In the genomic region with DNA sequence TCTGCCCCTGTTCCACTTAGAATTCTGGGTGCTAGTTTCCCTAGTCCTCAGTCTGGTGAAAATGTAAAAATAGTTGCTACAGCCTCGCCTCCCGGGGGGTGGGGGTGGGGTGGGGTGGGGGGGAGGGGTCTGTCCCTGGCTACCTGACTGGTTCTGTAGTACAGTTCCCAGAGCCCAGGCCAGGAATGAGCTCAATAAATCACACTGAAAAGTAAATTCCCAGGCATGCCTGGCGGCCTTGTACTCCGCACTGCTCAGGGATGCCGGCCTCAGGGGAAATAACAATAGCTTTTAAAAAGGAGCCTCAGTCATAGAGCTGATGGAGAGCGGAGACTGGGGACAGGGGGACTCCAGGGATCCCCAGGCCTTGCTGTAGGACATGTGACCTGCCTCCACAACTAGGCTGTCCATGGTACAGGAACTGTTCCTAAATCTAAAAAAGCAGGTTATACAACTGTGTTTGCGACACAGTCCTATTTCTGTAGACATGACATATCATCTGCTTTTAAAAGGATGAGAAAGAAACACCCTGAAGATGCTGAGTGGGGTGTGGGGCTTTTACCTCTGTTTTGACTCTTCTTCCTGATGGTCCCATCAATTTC, we compare ENCODE assay signal across 13 mouse cellular contexts. TPM values are rescaled to one million over a fixed set of nuclear protein-coding genes. Genes with fewer than 3 reads are reported as not detected.
DNase-seq lines count a peak whose midpoint lies in the region; ATAC-seq and TF ChIP-seq lines count a peak whose summit lies in the region.
"Had no signal": no experiment of that assay in that cellular context is flagged by ENCODE, and none has a peak within 500 bp of the region (broad histone marks: within the 10 kb centered on the region; RNA-seq: fewer than 3 reads in every experiment).

No protein-coding gene starts in this region.

- H3K27ac ChIP-seq in layer of hippocampus, adult 2 months: peak overlapping the region; percentile 73; the same call in 1 of the 2 replicates
- no peak overlapping the region for H3K27ac ChIP-seq in intestine, embryonic 16.5 days (ENCODE audit: low read length)
- H3K27ac ChIP-seq: liver, embryonic 15.5 days had no signal

- peak; percentile 82 for ATAC-seq in frontal cortex, adult (ENCODE audit: low TSS enrichment)
- peak; percentile 78 for ATAC-seq in intestine, embryonic 16.5 days
- ATAC-seq in activated CD4-positive, CD25-positive, alpha-beta regulatory T cell, adult 4 months: no peak

- no peak overlapping the region for H3K9ac ChIP-seq in intestine, embryonic 16.5 days (ENCODE audit: low read depth, low read length)
- H3K9ac ChIP-seq: liver, embryonic 15.5 days had no signal

- no peak overlapping the region for H3K4me2 ChIP-seq in intestine, embryonic 16.5 days (ENCODE audit: low read depth, low read length)
- H3K4me2 ChIP-seq: heart, embryonic 11.5 days; liver, embryonic 15.5 days had no signal

- H3K4me3 ChIP-seq in layer of hippocampus, adult 2 months: no peak overlapping the region
- H3K4me3 ChIP-seq in intestine, embryonic 16.5 days (ENCODE audit: low read length): no peak overlapping the region
- H3K4me3 ChIP-seq: liver, embryonic 15.5 days; myocyte had no signal

- H3K36me3 ChIP-seq in intestine, embryonic 16.5 days (ENCODE audit: control insufficient read depth, insufficient read depth, low read length): no peaks in the 10 kb centered on the region
- H3K36me3 ChIP-seq: liver, embryonic 15.5 days had no signal

- no peak for TF ChIP-seq CTCF in layer of hippocampus, adult 2 months (conservative IDR thresholded peaks at IDR 0.05)

- no peak for DNase-seq in frontal cortex, postnatal 14 days (ENCODE audit: low spot score in 2 of 2)
- DNase-seq in layer of hippocampus, adult 2 months (ENCODE audit: low spot score in 2 of 2): no peak
- DNase-seq in layer of hippocampus, postnatal 14 days (ENCODE audit: low spot score in 2 of 2): no peak
- peak; percentile 19 to 64 for DNase-seq in right cerebral cortex, postnatal 36 days (ENCODE audit: low spot score in 2 of 2)
- no peak for DNase-seq in testis, postnatal 10 days (ENCODE audit: low spot score)

- H3K27me3 ChIP-seq in intestine, embryonic 16.5 days (replicated peaks; ENCODE audit: control insufficient read depth, insufficient read depth, low read length): no peaks in the 10 kb centered on the region

- no peaks in the 10 kb centered on the region for H3K9me3 ChIP-seq in intestine, embryonic 16.5 days (ENCODE audit: control insufficient read depth, low read length)
- H3K9me3 ChIP-seq: liver, embryonic 15.5 days had no signal

- WGBS in intestine, embryonic 16.5 days: 17% methylated on average over 7 of the region's 7 CpGs

- H3K4me1 ChIP-seq in intestine, embryonic 16.5 days (ENCODE audit: control insufficient read depth, insufficient read depth, low read length): 0 out of 2 replicates have a peak, but pooled peaks cover 6% of the 10 kb centered on the region
- H3K4me1 ChIP-seq: liver, embryonic 15.5 days had no signal

RNA-seq across cellular contexts. Expression of gene Kcnj11, which starts 37.9 kb away (rescaled TPM):
- 10 to 100 TPM; 34.2 to 37.4 TPM for total RNA-seq in layer of hippocampus, adult 2 months (2021)
- 10 to 100 TPM; 19.4 to 21.3 TPM for total RNA-seq in layer of hippocampus, postnatal 14 days (2021)
- 0.55 and 0.65 TPM in 2 replicates for polyA plus RNA-seq in intestine, embryonic 16.5 days (2015; fragmentation: Nextera tagmentation; extraction: Ambion mirVana)
- polyA plus RNA-seq in activated CD4-positive, CD25-positive, alpha-beta regulatory T cell, adult 4 months (2017; shearing (Covaris generic)): not detected
- total RNA-seq: megakaryocyte, adult 5-6 weeks had no signal
- polyA plus RNA-seq: C2C12 had no signal

RNA-seq across cellular contexts. Expression of gene Abcc8, which starts 41.4 kb away (rescaled TPM):
- total RNA-seq in layer of hippocampus, adult 2 months (2021): 10 to 100 TPM; 52.2 to 63.1 TPM
- total RNA-seq in layer of hippocampus, postnatal 14 days (2021): 10 to 100 TPM; 42.7 to 50.9 TPM
- 4.8 and 6.2 TPM in 2 replicates for polyA plus RNA-seq in intestine, embryonic 16.5 days (2015; fragmentation: Nextera tagmentation; extraction: Ambion mirVana)
- polyA plus RNA-seq in activated CD4-positive, CD25-positive, alpha-beta regulatory T cell, adult 4 months (2017; shearing (Covaris generic)): not detected
- total RNA-seq: megakaryocyte, adult 5-6 weeks had no signal
- polyA plus RNA-seq: C2C12 had no signal

Comparison
In these comparisons a context has a peak if more than half of its experiments do, and no peak if none do; other contexts are left out.
1. DNase-seq: peak in right cerebral cortex, postnatal 36 days (2 of 2); none in frontal cortex, postnatal 14 days (0 of 2), layer of hippocampus, adult 2 months (0 of 2), layer of hippocampus, postnatal 14 days (0 of 2) and testis, postnatal 10 days (single experiment).